Mouse (Mus musculus) liver, embryonic 14.5 days (tissue): ENCODE measurements around the gene Atp2b4.
"Not testable (repeated sequence)": the region's sequence is repeated elsewhere in the genome, so short reads cannot be mapped to it uniquely, and the experiment has no call there.

ENCODE experiments used
- CTCF ChIP-seq: IDR thresholded peaks from 2 replicates; pipeline ENCODE4 v1.5.1; 2016; ENCODE audit warnings: antibody characterized with exemption, low read depth, control low read depth
- EP300 ChIP-seq: IDR thresholded peaks from 2 replicates; pipeline ENCODE4 v1.6.1; 2016; ENCODE audit warnings: antibody characterized with exemption, low read depth

GRCm38 (mm10) chr1:133665713-133666112, 135.1 kb downstream of the Atp2b4 start:
- not testable (repeated sequence) for TF ChIP-seq CTCF, EP300
